Mouse (Mus musculus): ENCODE results near the gene Olfr1272. TPM values are rescaled to one million over a fixed set of nuclear protein-coding genes. Genes with fewer than 3 reads are reported as not detected.
"Not testable (repeated sequence)": the region's sequence is repeated elsewhere in the genome, so short reads cannot be mapped to it uniquely, and the experiment has no call there.

The Olfr1272 gene
- polyA plus RNA-seq (2012; rRNA removed) = not detected in 2 replicates

GRCm38 (mm10) chr2:90292741-90293140 lies at the start of gene Olfr1272:
Olfr1272 (minus strand) TSS chr2:90292841.
- TF ChIP-seq POLR2A (IDR thresholded peaks at IDR 0.05; ENCODE audit: borderline replicate concordance, extremely low read depth, low read depth, low read length) = no peak
- H3K4me1 ChIP-seq (ENCODE audit: control insufficient read depth, insufficient read depth, low read length) = no peaks in the 10 kb centered on the region
- DNase-seq = no peak
- H3K4me3 ChIP-seq (replicated peaks; ENCODE audit: extremely low read depth, low read depth, low read length) = no peak within 1 kb of the TSS
- 86% methylated on average over 6 of the region's 6 CpGs for WGBS

GRCm38 (mm10) chr2:90321900-90322299 lies 29.3 kb upstream of the Olfr1272 start, which contains the start of gene Gm13769:
Gm13769 (plus strand) TSS chr2:90322200.
- H3K4me3 ChIP-seq (replicated peaks; ENCODE audit: extremely low read depth, low read depth, low read length); H3K4me1 ChIP-seq (ENCODE audit: control insufficient read depth, insufficient read depth, low read length); DNase-seq: not testable (repeated sequence)
- WGBS = no CpG with 5 or more reads among the region's 6 CpGs

- no peak for TF ChIP-seq CTCF (IDR thresholded peaks at IDR 0.05; ENCODE audit: insufficient read depth, low read length)
- TF ChIP-seq POLR2A (IDR thresholded peaks at IDR 0.05; ENCODE audit: borderline replicate concordance, extremely low read depth, low read depth, low read length) = no peak
- WGBS = 77% methylated on average over 2 of the region's 2 CpGs
- Histone ChIP-seq H3K4me1 (ENCODE audit: control insufficient read depth, insufficient read depth, low read length) (no peaks in the 10 kb centered on the region), H3K4me3 (replicated peaks; ENCODE audit: extremely low read depth, low read depth, low read length) (no peak within 1 kb of the TSS)
- DNase-seq = no peak
Measured at GRCm38 (mm10) chr2:90270932-90271331, 21.7 kb downstream of the Olfr1272 start, which contains the start of gene Olfr1271. Olfr1271 (minus strand) TSS chr2:90271032.

- WGBS = 94% methylated on average over 4 of the region's 4 CpGs
- DNase-seq = no peak
- TF ChIP-seq CTCF (IDR thresholded peaks at IDR 0.05; ENCODE audit: insufficient read depth, low read length) = no peak
Measured at GRCm38 (mm10) chr2:90257492-90257891, 35.1 kb downstream of the Olfr1272 start, which contains the start of gene Olfr142. Olfr142 (minus strand) TSS chr2:90257592.

More at GRCm38 (mm10) chr2:90257492-90257891, 35.1 kb downstream of the Olfr1272 start, which contains the start of gene Olfr142:
- no peak within 1 kb of the TSS for H3K4me3 ChIP-seq (replicated peaks; ENCODE audit: extremely low read depth, low read depth, low read length)
- H3K4me1 ChIP-seq (ENCODE audit: control insufficient read depth, insufficient read depth, low read length) = no peaks in the 10 kb centered on the region

Other genes starting within 250 kb of the Olfr1272 start
- gene Olfr140, start 229.2 kb downstream of the Olfr1272 start, polyA plus RNA-seq (2012; rRNA removed) = not detected in 2 replicates
- gene Olfr1269, start 171.4 kb downstream of the Olfr1272 start, polyA plus RNA-seq (2012; rRNA removed) = not detected in 2 replicates
- gene Olfr32, start 150.5 kb downstream of the Olfr1272 start, polyA plus RNA-seq (2012; rRNA removed) = not detected in 2 replicates
- gene Olfr1270, start 139.8 kb downstream of the Olfr1272 start, polyA plus RNA-seq (2012; rRNA removed) = not detected in 2 replicates
- not detected in 2 replicates for gene Olfr1506, start 68.3 kb downstream of the Olfr1272 start, polyA plus RNA-seq (2012; rRNA removed)
- gene Olfr142, start 35.2 kb downstream of the Olfr1272 start, polyA plus RNA-seq (2012; rRNA removed) = not detected in 2 replicates
- gene Olfr1271, start 21.8 kb downstream of the Olfr1272 start, polyA plus RNA-seq (2012; rRNA removed) = not detected in 2 replicates
- gene Gm13769, start 29.4 kb upstream of the Olfr1272 start, polyA plus RNA-seq (2012; rRNA removed) = not detected in 2 replicates
- gene Olfr1274-ps, start 105.8 kb upstream of the Olfr1272 start, polyA plus RNA-seq (2012; rRNA removed) = not detected in 2 replicates

Data from lung, adult 2 months (tissue).